Mouse (Mus musculus) kidney, adult 2 months (tissue): ENCODE results near the gene Xcr1. TPM values are rescaled to one million over a fixed set of nuclear protein-coding genes. Genes with fewer than 3 reads are reported as not detected.

ENCODE experiments used
- DNase-seq: peaks from one replicate; pipeline ENCODE4 v3.0.0; 2021
- H3K27ac ChIP-seq: fragments of 200-500 bp; 2 replicates; pipeline ENCODE4 v1.5.1; 2012; ENCODE audit warnings: low read depth, low read length, control low read depth, inconsistent platforms; ENCODE audit not compliant: insufficient read depth
- H3K27me3 ChIP-seq: fragments of 200-500 bp; replicated peaks from 2 replicates; pipeline ENCODE4 v1.6.1; 2012; ENCODE audit warnings: mild to moderate bottlenecking, moderate library complexity, low read length, inconsistent platforms; ENCODE audit not compliant: control insufficient read depth, insufficient read depth
- H3K36me3 ChIP-seq: fragments of 200-500 bp; 2 replicates; pipeline ENCODE4 v1.6.1; 2012; ENCODE audit warnings: mild to moderate bottlenecking, moderate library complexity, low read length, inconsistent platforms; ENCODE audit not compliant: control insufficient read depth, insufficient read depth
- H3K4me1 ChIP-seq: fragments of 200-500 bp; 2 replicates; pipeline ENCODE4 v1.6.1; 2011; ENCODE audit warnings: low read length; ENCODE audit not compliant: control insufficient read depth, insufficient read depth
- H3K4me3 ChIP-seq: fragments of 200-500 bp; 2 replicates; pipeline ENCODE4 v1.5.1; 2011; ENCODE audit warnings: mild to moderate bottlenecking, low read depth, low read length, control low read depth; ENCODE audit not compliant: insufficient read depth
- CTCF ChIP-seq: fragments of 200-500 bp; conservative IDR thresholded peaks from 2 replicates; pipeline ENCODE4 v1.5.1; 2011; ENCODE audit warnings: low read depth, mild to moderate bottlenecking, control low read depth, low read length, moderate library complexity, mixed read lengths; ENCODE audit not compliant: insufficient read depth, insufficient read length
- POLR2A ChIP-seq: fragments of 200-500 bp; IDR thresholded peaks from one replicate; pipeline ENCODE4 v1.6.1; 2011; ENCODE audit warnings: low read depth, low read length, control low read depth
- WGBS: fragments of 180-500 bp; shearing (Covaris S2); methylation state at CpG from one replicate; pipeline ENCODE4 v1.1.7; 2018; 5-methylcytosine and 5-hydroxymethylcytosine counted together
- polyA plus RNA-seq: library from polyadenylated mRNA; depleted of rRNA; stranded (reverse); fragments of >200 nt; gene quantifications from 2 replicates; pipeline ENCODE4 v1.2.3, GENCODE M21; 2012; rRNA removed

Gene Xcr1
- polyA plus RNA-seq: 0.45 and 0.72 TPM in 2 replicates

DNA sequence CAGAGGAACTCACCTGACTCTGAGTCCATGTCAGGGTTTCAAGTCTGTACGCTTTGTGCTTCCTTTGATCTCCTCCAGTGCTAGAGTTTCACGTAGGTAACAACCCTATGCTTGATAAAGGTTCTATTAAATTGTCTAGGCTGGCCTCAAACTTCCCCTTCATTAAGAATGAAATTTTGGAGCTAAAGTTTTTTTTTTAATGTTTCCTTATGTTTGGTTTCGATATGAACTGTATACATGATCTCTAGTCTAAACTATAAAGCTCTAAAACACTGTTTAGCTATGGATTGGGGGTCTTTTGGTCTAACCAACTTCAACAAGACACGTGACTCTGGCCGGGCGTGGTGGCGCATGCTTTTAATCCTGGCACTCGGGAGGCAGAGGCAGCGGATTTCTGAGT, at the start of gene Xcr1:
Gene Xcr1 (minus strand): TSS at position 101 of the 400 bp plus-strand sequence.
- Histone ChIP-seq H3K27me3 (no peaks in the 10 kb centered on the region), H3K27ac (no peak within 1 kb of the TSS), H3K4me1 (no peaks in the 10 kb centered on the region), H3K4me3 (no peak within 1 kb of the TSS), H3K36me3 (no peaks in the 10 kb centered on the region)
- DNase-seq: no peak
- no peak for TF ChIP-seq CTCF
- no peak for TF ChIP-seq POLR2A
- 85% methylated on average over 9 of the region's 9 CpGs for WGBS

GRCm38 (mm10) chr9:123872049-123872448, 10.2 kb upstream of the Xcr1 start:
- Histone ChIP-seq H3K27me3 (no peaks in the 10 kb centered on the region), H3K27ac (no peak overlapping the region), H3K4me1 (no peaks in the 10 kb centered on the region), H3K4me3 (no peak overlapping the region), H3K36me3 (no peaks in the 10 kb centered on the region)
- no peak for DNase-seq
- 61% methylated on average over 4 of the region's 4 CpGs for WGBS
- TF ChIP-seq CTCF (no peak), POLR2A (no peak)

GRCm38 (mm10) chr9:123869167-123869784, 7.4 kb upstream of the Xcr1 start:
- Histone ChIP-seq H3K27me3 (no peaks in the 10 kb centered on the region), H3K4me1 (no peaks in the 10 kb centered on the region), H3K36me3 (no peaks in the 10 kb centered on the region), H3K4me3 (no peak overlapping the region), H3K27ac (no peak overlapping the region)
- 48% methylated on average over 6 of the region's 6 CpGs for WGBS
- TF ChIP-seq CTCF (no peak), POLR2A (no peak)
- DNase-seq: no peak

GRCm38 (mm10) chr9:123863641-123864040, 1.8 kb upstream of the Xcr1 start:
- Histone ChIP-seq H3K4me1 (no peaks in the 10 kb centered on the region), H3K27ac (no peak overlapping the region), H3K4me3 (no peak overlapping the region), H3K36me3 (no peaks in the 10 kb centered on the region), H3K27me3 (no peaks in the 10 kb centered on the region)
- DNase-seq: no peak
- TF ChIP-seq CTCF (no peak), POLR2A (no peak)
- WGBS: 83% methylated on average over 1 of the region's 1 CpGs

GRCm38 (mm10) chr9:123862895-123863616, 1.2 kb upstream of the Xcr1 start:
- Histone ChIP-seq H3K4me1 (no peaks in the 10 kb centered on the region), H3K4me3 (no peak overlapping the region), H3K27ac (no peak overlapping the region), H3K27me3 (no peaks in the 10 kb centered on the region), H3K36me3 (no peaks in the 10 kb centered on the region)
- 92% methylated on average over 1 of the region's 1 CpGs for WGBS
- no peak for DNase-seq
- TF ChIP-seq POLR2A (no peak), CTCF (no peak)

GRCm38 (mm10) chr9:123856836-123857235, 5.0 kb downstream of the Xcr1 start:
- no peak overlapping the region for H3K4me3 ChIP-seq
- H3K27me3 ChIP-seq: no peaks in the 10 kb centered on the region
- 72% methylated on average over 2 of the region's 2 CpGs for WGBS
- H3K27ac ChIP-seq: no peak overlapping the region
- H3K4me1 ChIP-seq: no peaks in the 10 kb centered on the region; the same call in 1 of the 2 replicates
- DNase-seq: no peak
- no peaks in the 10 kb centered on the region for H3K36me3 ChIP-seq
- TF ChIP-seq CTCF (no peak), POLR2A (no peak)

GRCm38 (mm10) chr9:123852449-123853390, 9.1 kb downstream of the Xcr1 start:
- 62% methylated on average over 5 of the region's 5 CpGs for WGBS
- Histone ChIP-seq H3K27me3 (no peaks in the 10 kb centered on the region), H3K4me1 (peaks cover 4% of the 10 kb centered on the region; the same call in 1 of the 2 replicates), H3K27ac (peak overlapping the region; percentile 70), H3K36me3 (no peaks in the 10 kb centered on the region), H3K4me3 (peak overlapping the region; percentile 23)
- DNase-seq: no peak
- TF ChIP-seq CTCF (no peak), POLR2A (no peak)
